Mouse (Mus musculus) stomach, postnatal 0 days (tissue): ENCODE measurements around the gene Zfp467.

Source experiments
- CTCF ChIP-seq: IDR thresholded peaks from 2 replicates; pipeline ENCODE4 v1.5.1; 2016; ENCODE audit warnings: antibody characterized with exemption, low read depth, mild to moderate bottlenecking, moderate library complexity
- EP300 ChIP-seq: optimal IDR thresholded peaks from 2 replicates; pipeline ENCODE3; 2016; ENCODE audit warnings: antibody characterized with exemption

DNA sequence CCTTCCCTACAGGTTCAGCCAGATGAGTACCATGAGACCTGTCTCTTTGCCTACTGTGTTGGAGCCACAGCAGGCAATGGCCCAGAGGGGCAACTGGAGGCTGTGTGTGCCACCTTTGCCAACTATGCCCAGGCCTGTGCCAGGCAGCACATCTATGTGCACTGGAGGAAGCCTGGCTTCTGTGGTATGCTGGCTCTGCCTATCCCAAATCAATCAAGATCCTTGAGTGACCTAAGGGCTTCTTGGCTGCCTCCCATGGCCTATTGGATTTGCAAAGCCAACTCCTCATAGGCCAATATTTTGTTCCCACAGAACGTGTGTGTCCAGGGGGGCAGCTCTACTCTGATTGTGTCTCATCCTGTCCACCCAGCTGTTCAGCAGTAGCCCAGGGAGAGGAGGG, 6.5 kb upstream of the Zfp467 start:
- TF ChIP-seq CTCF (no peak), EP300 (no peak)
